Mouse (Mus musculus) olfactory bulb, adult 2 months (tissue): ENCODE measurements around the gene Uqcc3. TPM values are rescaled to one million over a fixed set of nuclear protein-coding genes. Genes with fewer than 3 reads are reported as not detected.
A peak's percentile ranks its signal among the peaks of the same experiment; 100 is the strongest.
"Not testable (repeated sequence)": the region's sequence is repeated elsewhere in the genome, so short reads cannot be mapped to it uniquely, and the experiment has no call there.

Source experiments
- H3K27ac ChIP-seq: fragments of 200-500 bp; 2 replicates; pipeline ENCODE4 v1.5.1; 2012; ENCODE audit warnings: low read depth, low read length; ENCODE audit not compliant: insufficient read depth
- H3K4me1 ChIP-seq: fragments of 200-500 bp; 2 replicates; pipeline ENCODE4 v1.6.1; 2012; ENCODE audit warnings: low read length; ENCODE audit not compliant: control insufficient read depth, insufficient read depth
- H3K4me3 ChIP-seq: fragments of 200-500 bp; 2 replicates; pipeline ENCODE4 v1.5.1; 2012; ENCODE audit warnings: mild to moderate bottlenecking, low read depth, low read length, moderate library complexity; ENCODE audit not compliant: insufficient read depth
- CTCF ChIP-seq: fragments of 200-500 bp; IDR thresholded peaks from 2 replicates; pipeline ENCODE4 v1.5.1; 2012; ENCODE audit warnings: low read depth, mild to moderate bottlenecking, low read length, moderate library complexity; ENCODE audit not compliant: insufficient read depth
- POLR2A ChIP-seq: fragments of 200-500 bp; IDR thresholded peaks from 2 replicates; pipeline ENCODE4 v1.6.1; 2012; ENCODE audit warnings: mild to moderate bottlenecking, low read depth, low read length, moderate library complexity; ENCODE audit not compliant: insufficient read depth
- WGBS: fragments of 180-500 bp; shearing (Covaris S2); methylation state at CpG from one replicate; pipeline ENCODE4 v1.1.7; 2018; 5-methylcytosine and 5-hydroxymethylcytosine counted together
- polyA plus RNA-seq: library from polyadenylated mRNA; stranded (reverse); fragments of >200 nt; gene quantifications from 2 replicates; pipeline ENCODE4 v1.2.4, GENCODE M21; 2012; ENCODE audit warnings: low replicate concordance; ENCODE audit not compliant: missing spikeins, insufficient read depth, insufficient read length

The Uqcc3 gene
- polyA plus RNA-seq, 1 experiment, result not detected

GRCm38 (mm10) chr19:8842961-8843360 is 37.8 kb downstream of the Uqcc3 start:
- H3K4me3 ChIP-seq, result no peak overlapping the region
- WGBS, result 90% methylated on average over 6 of the region's 6 CpGs
- TF ChIP-seq CTCF (no peak), POLR2A (no peak)
- H3K27ac ChIP-seq, result no peak overlapping the region
- peaks cover 10% of the 10 kb centered on the region for H3K4me1 ChIP-seq

- peak overlapping the region; percentile 62 for H3K4me3 ChIP-seq
- H3K27ac ChIP-seq, result no peak overlapping the region
- no peak for TF ChIP-seq POLR2A
- no peak for TF ChIP-seq CTCF
- peaks cover 10% of the 10 kb centered on the region for H3K4me1 ChIP-seq
- WGBS, result 80% methylated on average over 7 of the region's 7 CpGs
Measured at GRCm38 (mm10) chr19:8841012-8841411, 39.7 kb downstream of the Uqcc3 start.

GRCm38 (mm10) chr19:8839908-8840791 is 40.6 kb downstream of the Uqcc3 start:
- H3K4me1 ChIP-seq, result peaks cover 10% of the 10 kb centered on the region
- 9% methylated on average over 29 of the region's 29 CpGs for WGBS
- peak overlapping the region; percentile 62 for H3K4me3 ChIP-seq
- no peak for TF ChIP-seq CTCF
- no peak for TF ChIP-seq POLR2A
- H3K27ac ChIP-seq, result peak overlapping the region; percentile 92

GRCm38 (mm10) chr19:8839103-8839907 is 41.4 kb downstream of the Uqcc3 start, which contains the start of gene Gng3:
Gng3 (minus strand) TSS chr19:8839194.
- TF ChIP-seq POLR2A (0 out of 2 replicates have a peak, but pooled peaks have one; percentile 33), CTCF (no peak)
- peak within 1 kb of the TSS; percentile 62 for H3K4me3 ChIP-seq
- 19% methylated on average over 11 of the region's 11 CpGs for WGBS

GRCm38 (mm10) chr19:8838041-8838730 is 42.5 kb downstream of the Uqcc3 start:
- TF ChIP-seq POLR2A, result no peak
- TF ChIP-seq CTCF, result no peak
- H3K27ac ChIP-seq, result peak overlapping the region; percentile 92
- peak overlapping the region; percentile 56 for H3K4me3 ChIP-seq
- WGBS, result 2% methylated on average over 15 of the region's 15 CpGs
- H3K4me1 ChIP-seq, result peaks cover 10% of the 10 kb centered on the region

More at GRCm38 (mm10) chr19:8839103-8839907, 41.4 kb downstream of the Uqcc3 start, which contains the start of gene Gng3:
- Histone ChIP-seq H3K4me1 (peaks cover 10% of the 10 kb centered on the region), H3K27ac (peak within 1 kb of the TSS; percentile 92)

GRCm38 (mm10) chr19:8837251-8837791 is 43.4 kb downstream of the Uqcc3 start, which contains the start of gene Bscl2:
Bscl2 (plus strand) TSS chr19:8837467.
- H3K27ac ChIP-seq, result peak within 1 kb of the TSS; percentile 92
- peaks cover 13% of the 10 kb centered on the region for H3K4me1 ChIP-seq
- H3K4me3 ChIP-seq, result peak within 1 kb of the TSS; percentile 56
- TF ChIP-seq POLR2A, result peak; percentile 53; the same call in 1 of the 2 replicates
- TF ChIP-seq CTCF, result peak; percentile 63
- WGBS, result 1% methylated on average over 38 of the region's 38 CpGs

GRCm38 (mm10) chr19:8836327-8836726 is 44.4 kb downstream of the Uqcc3 start:
- H3K4me3 ChIP-seq, H3K27ac ChIP-seq: not testable (repeated sequence)
- H3K4me1 ChIP-seq, result peaks cover 13% of the 10 kb centered on the region
- whole genome bisulfite sequencing, result 97% methylated on average over 10 of the region's 10 CpGs

- Histone ChIP-seq H3K4me3 (no peak overlapping the region), H3K4me1 (peaks cover 6% of the 10 kb centered on the region), H3K27ac (no peak overlapping the region)
- 51% methylated on average over 4 of the region's 4 CpGs for WGBS
- TF ChIP-seq CTCF, result no peak
- TF ChIP-seq POLR2A, result no peak
Measured at GRCm38 (mm10) chr19:8832971-8833370, 47.8 kb downstream of the Uqcc3 start.
